Mouse (Mus musculus) intestine, embryonic 16.5 days (tissue): ENCODE data around the gene Tubb4b. TPM values are rescaled to one million over a fixed set of nuclear protein-coding genes. Genes with fewer than 3 reads are reported as not detected.

Source experiments
- ATAC-seq: fragments of 200-750 bp; cut with Nextera tagmentation; 2 replicates; pipeline ENCODE4 v1.8.0; 2017; ENCODE audit warnings: moderate TSS enrichment, moderate library complexity
- H3K27ac ChIP-seq: fragments of 300-500 bp; sonication (generic); 2 replicates; pipeline ENCODE4 v1.5.1; 2014; ENCODE audit warnings: mild to moderate bottlenecking, low read length
- H3K27me3 ChIP-seq: fragments of 300-500 bp; sonication (generic); replicated peaks from 2 replicates; pipeline ENCODE4 v1.6.1; 2014; ENCODE audit warnings: low read length, control low read depth, mixed read lengths; ENCODE audit not compliant: control insufficient read depth, insufficient read depth
- H3K36me3 ChIP-seq: fragments of 300-500 bp; sonication (generic); 2 replicates; pipeline ENCODE4 v1.6.1; 2014; ENCODE audit warnings: low read length, control low read depth; ENCODE audit not compliant: control insufficient read depth, insufficient read depth
- H3K4me1 ChIP-seq: fragments of 300-500 bp; sonication (generic); 2 replicates; pipeline ENCODE4 v1.6.1; 2014; ENCODE audit warnings: low read length, control low read depth, mixed read lengths; ENCODE audit not compliant: control insufficient read depth, insufficient read depth
- H3K4me2 ChIP-seq: fragments of 300-500 bp; sonication (generic); 2 replicates; pipeline ENCODE4 v1.6.1; 2014; ENCODE audit warnings: low read depth, low read length, control low read depth
- H3K4me3 ChIP-seq: fragments of 300-500 bp; sonication (generic); 2 replicates; pipeline ENCODE4 v1.5.1; 2014; ENCODE audit warnings: mild to moderate bottlenecking, low read length
- H3K9ac ChIP-seq: fragments of 300-500 bp; sonication (generic); 2 replicates; pipeline ENCODE4 v1.6.1; 2014; ENCODE audit warnings: low read depth, low read length
- H3K9me3 ChIP-seq: fragments of 300-500 bp; sonication (generic); 2 replicates; pipeline ENCODE4 v1.6.1; 2016; ENCODE audit warnings: low read length, control low read depth; ENCODE audit not compliant: control insufficient read depth
- WGBS: fragments of 180-500 bp; shearing (Covaris S2); extraction: QIAGEN DNeasy Blood & Tissue Kit; methylation state at CpG from one replicate; pipeline ENCODE4 v1.1.7; 2014; 5-methylcytosine and 5-hydroxymethylcytosine counted together
- polyA plus RNA-seq: library from polyadenylated mRNA; unstranded; fragments of >200 nt; fragmentation: Nextera tagmentation; extraction: Ambion mirVana; gene quantifications from 2 replicates; pipeline ENCODE4 v1.2.1, GENCODE M21; 2015

Tubb4b gene
- polyA plus RNA-seq, 1 experiment from 2014 or later = 699 TPM

- no peaks in the 10 kb centered on the region for H3K9me3 ChIP-seq
- peak overlapping the region; percentile 78 for H3K27ac ChIP-seq
- no peaks in the 10 kb centered on the region for H3K27me3 ChIP-seq
- ATAC-seq = no peak
- H3K4me2 ChIP-seq = peak overlapping the region; percentile 44
- peaks cover 30% of the 10 kb centered on the region for H3K4me1 ChIP-seq
- H3K4me3 ChIP-seq = peak overlapping the region; percentile 7; the same call in 1 of the 2 replicates
- peak overlapping the region; percentile 61; the same call in 1 of the 2 replicates for H3K9ac ChIP-seq
- WGBS = 76% methylated on average over 6 of the region's 6 CpGs
- no peaks in the 10 kb centered on the region for H3K36me3 ChIP-seq
Observed at GRCm38 (mm10) chr2:25228995-25229530, 4.6 kb upstream of the Tubb4b start.

GRCm38 (mm10) chr2:25228431-25228889 lies 4.0 kb upstream of the Tubb4b start:
- Histone ChIP-seq H3K4me1 (peaks cover 28% of the 10 kb centered on the region), H3K36me3 (no peaks in the 10 kb centered on the region), H3K4me2 (peak overlapping the region; percentile 44), H3K4me3 (peak overlapping the region; percentile 31), H3K27me3 (no peaks in the 10 kb centered on the region), H3K9me3 (no peaks in the 10 kb centered on the region), H3K27ac (peak overlapping the region; percentile 78), H3K9ac (peak overlapping the region; percentile 61)
- peak; percentile 32 for ATAC-seq
- under 1% methylated on average over 7 of the region's 7 CpGs for WGBS

GRCm38 (mm10) chr2:25227406-25227805 lies 2.9 kb upstream of the Tubb4b start:
- Histone ChIP-seq H3K4me2 (no peak overlapping the region), H3K9ac (no peak overlapping the region), H3K36me3 (no peaks in the 10 kb centered on the region), H3K4me1 (peaks cover 27% of the 10 kb centered on the region), H3K27me3 (no peaks in the 10 kb centered on the region), H3K9me3 (no peaks in the 10 kb centered on the region), H3K4me3 (no peak overlapping the region), H3K27ac (no peak overlapping the region)
- ATAC-seq = no peak
- WGBS = 87% methylated on average over 4 of the region's 4 CpGs

GRCm38 (mm10) chr2:25226864-25227263 lies 2.4 kb upstream of the Tubb4b start:
- no peak overlapping the region for H3K4me3 ChIP-seq
- no peaks in the 10 kb centered on the region for H3K27me3 ChIP-seq
- 0 out of 2 replicates have a peak, but pooled peaks cover under 1% of the 10 kb centered on the region for H3K36me3 ChIP-seq
- H3K9me3 ChIP-seq = no peaks in the 10 kb centered on the region
- H3K9ac ChIP-seq = no peak overlapping the region
- peaks cover 28% of the 10 kb centered on the region for H3K4me1 ChIP-seq
- H3K27ac ChIP-seq = no peak overlapping the region
- no peak for ATAC-seq
- H3K4me2 ChIP-seq = no peak overlapping the region
- 79% methylated on average over 5 of the region's 5 CpGs for WGBS

- 0 out of 2 replicates have a peak, but pooled peaks cover 4% of the 10 kb centered on the region for H3K36me3 ChIP-seq
- H3K9me3 ChIP-seq = no peaks in the 10 kb centered on the region
- WGBS = 75% methylated on average over 8 of the region's 8 CpGs
- no peaks in the 10 kb centered on the region for H3K27me3 ChIP-seq
- peak overlapping the region; percentile 65 for H3K4me3 ChIP-seq
- H3K4me2 ChIP-seq = peak overlapping the region; percentile 56
- ATAC-seq = no peak
- peak overlapping the region; percentile 76 for H3K9ac ChIP-seq
- H3K4me1 ChIP-seq = peaks cover 34% of the 10 kb centered on the region
- H3K27ac ChIP-seq = peak overlapping the region; percentile 99
Observed at GRCm38 (mm10) chr2:25225811-25226379, 1.4 kb upstream of the Tubb4b start.

- peak; percentile 94 for ATAC-seq
Observed at GRCm38 (mm10) chr2:25224766-25225752, 557 bp upstream of the Tubb4b start.

GRCm38 (mm10) chr2:25223681-25224491 lies 616 bp downstream of the Tubb4b start:
- 1% methylated on average over 50 of the region's 53 CpGs for WGBS
- H3K36me3 ChIP-seq = 0 out of 2 replicates have a peak, but pooled peaks cover 4% of the 10 kb centered on the region
- H3K9ac ChIP-seq = peak overlapping the region; percentile 89
- peak; percentile 69 for ATAC-seq
- peak overlapping the region; percentile 98 for H3K27ac ChIP-seq
- H3K27me3 ChIP-seq = no peaks in the 10 kb centered on the region
- no peaks in the 10 kb centered on the region for H3K9me3 ChIP-seq
- H3K4me2 ChIP-seq = peak overlapping the region; percentile 73
- peak overlapping the region; percentile 86 for H3K4me3 ChIP-seq
- peaks cover 29% of the 10 kb centered on the region for H3K4me1 ChIP-seq

More at GRCm38 (mm10) chr2:25224766-25225752, 557 bp upstream of the Tubb4b start:
- Histone ChIP-seq H3K4me3 (peak overlapping the region; percentile 65), H3K27me3 (no peaks in the 10 kb centered on the region), H3K4me1 (peaks cover 34% of the 10 kb centered on the region), H3K9me3 (no peaks in the 10 kb centered on the region), H3K4me2 (peak overlapping the region; percentile 56), H3K36me3 (0 out of 2 replicates have a peak, but pooled peaks cover 4% of the 10 kb centered on the region), H3K27ac (peak overlapping the region; percentile 99), H3K9ac (peak overlapping the region; percentile 76)
- WGBS = 2% methylated on average over 41 of the region's 41 CpGs

- H3K36me3 ChIP-seq = 0 out of 2 replicates have a peak, but pooled peaks cover 4% of the 10 kb centered on the region
- H3K9me3 ChIP-seq = no peaks in the 10 kb centered on the region
- no peak overlapping the region for H3K27ac ChIP-seq
- ATAC-seq = no peak
- no peak overlapping the region for H3K4me2 ChIP-seq
- 67% methylated on average over 5 of the region's 5 CpGs for WGBS
- no peaks in the 10 kb centered on the region for H3K27me3 ChIP-seq
- no peak overlapping the region for H3K4me3 ChIP-seq
- peaks cover 20% of the 10 kb centered on the region for H3K4me1 ChIP-seq
- H3K9ac ChIP-seq = no peak overlapping the region
Observed at GRCm38 (mm10) chr2:25221331-25221772, 3.1 kb downstream of the Tubb4b start.
